Mouse (Mus musculus): Measurements from ENCODE around the gene Aip.
"Not testable (repeated sequence)": the region's sequence is repeated elsewhere in the genome, so short reads cannot be mapped to it uniquely, and the experiment has no call there.

Gene Aip

DNA sequence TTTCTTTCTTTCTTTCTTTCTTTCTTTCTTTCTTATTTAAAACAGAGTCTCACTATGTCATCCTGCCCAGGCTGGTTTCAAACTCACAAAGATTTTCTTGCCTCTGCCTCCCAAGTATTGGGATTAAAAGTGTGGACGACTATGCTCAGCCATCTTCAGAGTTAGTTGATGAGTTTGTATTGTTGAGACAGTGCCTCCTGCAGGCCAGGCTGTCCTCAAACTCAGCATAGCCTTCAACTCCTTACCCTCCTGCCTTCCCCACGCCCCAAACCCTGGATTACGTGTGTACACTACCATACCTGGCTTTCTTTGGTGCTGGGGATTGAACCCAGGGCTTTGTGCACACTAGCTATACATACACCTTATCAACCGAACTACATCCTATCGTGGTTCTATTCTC, 10.8 kb upstream of the Aip start:
- DNase-seq (ENCODE audit: low read depth in 1 of 2, low spot score in 2 of 2), result no peak

DNA sequence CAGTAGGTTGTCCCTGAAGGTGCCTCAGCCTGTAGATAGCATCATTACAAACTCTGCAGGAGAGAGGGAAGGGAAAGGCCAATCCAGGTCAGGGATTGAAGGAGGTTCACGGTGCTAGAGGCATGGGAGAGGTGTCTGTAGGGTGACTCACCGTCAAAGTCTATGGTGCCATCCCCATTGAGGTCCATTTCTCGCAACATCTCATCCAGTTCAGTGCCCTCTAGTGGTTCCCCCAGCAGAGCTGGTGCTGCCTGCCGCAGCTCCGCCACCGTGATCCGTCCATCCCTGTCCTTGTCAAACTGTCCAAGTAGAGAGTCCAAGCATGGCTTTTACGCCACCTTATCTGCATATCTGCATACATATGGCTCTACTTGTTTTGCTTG, 10.3 kb upstream of the Aip start:
- DNase-seq (ENCODE audit: low read depth in 1 of 2, low spot score in 2 of 2), result not testable (repeated sequence)

DNA sequence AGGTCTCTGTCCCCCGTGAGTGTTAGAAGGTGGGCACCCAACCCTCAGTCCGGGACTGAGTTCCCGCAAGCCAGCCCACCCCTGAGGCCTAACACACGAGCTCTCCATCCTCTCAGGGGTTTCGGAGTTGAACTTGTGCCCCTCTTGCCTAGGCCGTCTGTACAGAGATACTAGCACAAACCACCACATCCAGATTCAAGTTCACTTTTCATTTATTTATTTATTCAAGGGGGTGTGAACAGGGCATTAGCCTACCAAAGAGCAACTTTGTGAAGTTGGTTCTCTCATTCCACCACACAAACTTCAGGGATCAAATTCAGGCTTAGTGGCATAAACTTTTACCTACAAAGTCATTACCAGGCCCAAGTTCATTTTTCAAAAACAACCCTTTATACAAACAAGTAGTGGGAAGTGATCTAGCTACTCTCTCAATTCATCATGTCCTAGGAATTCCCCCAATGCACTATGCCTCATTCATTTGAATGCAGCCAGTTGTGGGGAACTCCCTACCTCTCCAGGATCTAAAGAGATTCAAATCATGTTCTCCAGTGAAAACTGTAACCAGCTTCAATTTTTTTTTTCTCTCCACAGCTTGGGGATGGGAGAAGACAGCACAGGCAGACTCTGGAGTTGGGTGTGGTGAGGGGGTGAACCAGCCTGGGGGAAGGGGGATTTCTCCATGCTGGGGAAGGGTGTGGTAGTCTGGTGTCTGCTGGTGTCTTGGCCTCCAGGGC, 9.7 kb upstream of the Aip start:
- DNase-seq (ENCODE audit: low read depth in 1 of 2, low spot score in 2 of 2), result not testable (repeated sequence)

- no peak for DNase-seq (ENCODE audit: low read depth in 1 of 2, low spot score in 2 of 2)
These were observed 8.7 kb upstream of the Aip start for GRCm38 (mm10) chr19:4134354-4134753.

DNA sequence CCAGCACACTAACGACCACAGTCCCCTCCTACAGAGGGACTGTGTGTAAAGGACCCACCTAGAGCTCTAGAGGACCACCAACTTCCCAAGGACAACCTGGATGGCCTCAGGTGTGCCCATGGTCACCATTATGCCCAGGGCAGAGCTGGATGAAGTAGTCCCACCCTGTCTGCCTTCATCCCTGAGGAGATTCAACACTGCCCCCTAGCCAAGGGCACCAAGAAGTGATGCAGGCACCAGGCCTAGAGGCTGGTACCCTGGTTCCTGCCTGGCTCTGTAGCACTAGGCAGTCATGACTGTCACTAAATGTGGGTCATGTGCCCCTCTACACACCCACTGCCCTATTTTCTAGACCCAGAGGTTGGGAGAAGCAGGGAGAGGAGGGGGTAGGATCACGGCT, 6.1 kb upstream of the Aip start:
- no peak for DNase-seq (ENCODE audit: low read depth in 1 of 2, low spot score in 2 of 2)

DNA sequence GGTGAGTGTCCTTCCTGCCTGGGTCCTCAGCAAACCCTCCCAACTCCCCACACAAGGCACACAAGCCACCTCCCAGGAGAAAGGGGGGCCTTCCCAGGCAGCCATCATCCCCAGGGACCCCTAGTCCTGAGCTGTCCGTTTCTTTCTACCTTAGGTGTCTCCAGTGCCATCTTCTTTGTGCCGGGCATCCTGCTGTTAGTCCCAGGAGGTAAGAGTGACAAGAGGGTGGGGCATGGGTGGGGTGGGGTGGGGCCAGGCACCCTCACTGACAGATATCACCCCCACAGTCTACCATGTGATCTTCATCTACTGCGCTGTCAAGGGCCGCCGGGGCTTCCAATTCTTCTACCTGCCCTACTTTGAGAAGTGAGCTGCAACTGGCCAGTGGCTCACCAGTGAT, 5.4 kb upstream of the Aip start:
- DNase-seq (ENCODE audit: low read depth in 1 of 2, low spot score in 2 of 2), result no peak

- DNase-seq (ENCODE audit: low read depth in 1 of 2, low spot score in 2 of 2), result no peak
These were observed 4.4 kb upstream of the Aip start for GRCm38 (mm10) chr19:4130106-4130505.

GRCm38 (mm10) chr19:4129462-4129861, 3.8 kb upstream of the Aip start:
- DNase-seq (ENCODE audit: low read depth in 1 of 2, low spot score in 2 of 2), result no peak

DNA sequence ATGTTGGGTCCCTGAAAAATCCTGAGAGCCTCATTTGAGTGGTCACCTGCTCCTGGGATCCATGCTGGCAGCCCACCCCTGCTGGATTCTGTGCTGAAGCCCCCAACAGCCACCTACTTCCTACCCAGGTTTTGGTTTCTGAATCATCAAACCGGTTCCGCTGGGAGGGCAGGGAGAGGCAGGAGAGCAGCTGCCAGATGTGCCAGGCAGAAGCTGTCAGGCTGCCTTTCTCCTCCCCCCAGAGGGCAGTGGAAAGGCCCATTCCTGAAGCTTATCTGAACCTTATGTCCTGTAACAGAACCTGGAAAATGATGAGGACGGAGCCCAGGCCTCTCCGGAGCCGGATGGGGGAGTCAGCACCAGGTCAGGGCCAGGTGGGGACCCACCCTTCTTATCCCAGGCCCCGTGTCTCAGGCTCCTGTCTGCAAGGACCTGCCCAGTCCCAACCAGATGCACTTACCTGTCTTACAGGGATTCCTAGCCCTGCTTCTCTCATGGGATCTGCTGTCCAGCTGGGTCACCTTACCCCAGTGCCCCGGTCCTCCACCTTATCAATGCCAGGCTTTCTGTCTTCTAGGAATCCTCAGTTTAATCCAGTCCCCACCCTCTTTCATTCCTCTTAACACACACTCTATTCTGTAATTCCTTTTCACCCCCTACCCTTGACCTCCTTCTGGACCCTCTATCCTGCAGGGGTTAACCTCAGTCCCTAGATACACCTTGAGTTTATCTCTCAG, 1.3 kb upstream of the Aip start:
- DNase-seq (ENCODE audit: low read depth in 1 of 2, low spot score in 2 of 2), result no peak

- not testable (repeated sequence) for DNase-seq (ENCODE audit: low read depth in 1 of 2, low spot score in 2 of 2)
These were observed 390 bp downstream of the Aip start for GRCm38 (mm10) chr19:4125268-4125667.

- DNase-seq (ENCODE audit: low read depth in 1 of 2, low spot score in 2 of 2), result no peak
These were observed 1.2 kb downstream of the Aip start for GRCm38 (mm10) chr19:4124432-4124831.

- DNase-seq (ENCODE audit: low read depth in 1 of 2, low spot score in 2 of 2), result no peak
These were observed 3.0 kb downstream of the Aip start for GRCm38 (mm10) chr19:4122411-4123370.

DNA sequence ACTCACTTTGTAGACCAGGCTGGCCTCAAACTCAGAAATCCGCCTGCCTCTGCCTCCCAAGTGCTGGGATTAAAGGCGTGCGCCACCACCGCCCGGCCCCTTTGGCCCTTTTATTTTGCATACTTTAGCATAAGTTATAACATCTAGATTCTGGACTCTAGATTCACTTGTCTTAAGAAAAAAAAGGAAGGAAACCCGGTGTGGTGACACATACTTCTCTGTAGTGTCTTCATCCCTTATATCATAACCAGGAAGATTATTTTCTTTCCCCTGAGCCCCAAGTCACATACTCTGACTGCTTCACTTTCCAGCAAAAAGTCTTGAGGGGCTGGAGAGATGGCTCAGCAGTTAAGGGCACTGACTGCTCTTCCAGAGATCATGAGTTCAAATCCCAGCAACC, 3.8 kb downstream of the Aip start:
- not testable (repeated sequence) for DNase-seq (ENCODE audit: low read depth in 1 of 2, low spot score in 2 of 2)

- peak; percentile 89 to 90 for DNase-seq (ENCODE audit: low read depth in 1 of 2, low spot score in 2 of 2)
These were observed 4.4 kb downstream of the Aip start for GRCm38 (mm10) chr19:4121097-4121805.

GRCm38 (mm10) chr19:4120496-4120895, 5.2 kb downstream of the Aip start:
- no peak for DNase-seq (ENCODE audit: low read depth in 1 of 2, low spot score in 2 of 2)

GRCm38 (mm10) chr19:4119716-4120487, 5.8 kb downstream of the Aip start:
- no peak for DNase-seq (ENCODE audit: low read depth in 1 of 2, low spot score in 2 of 2)

GRCm38 (mm10) chr19:4118350-4118749, 7.3 kb downstream of the Aip start:
- DNase-seq (ENCODE audit: low read depth in 1 of 2, low spot score in 2 of 2), result no peak

- DNase-seq (ENCODE audit: low read depth in 1 of 2, low spot score in 2 of 2), result no peak
These were observed 8.7 kb downstream of the Aip start for GRCm38 (mm10) chr19:4117006-4117405.

DNA sequence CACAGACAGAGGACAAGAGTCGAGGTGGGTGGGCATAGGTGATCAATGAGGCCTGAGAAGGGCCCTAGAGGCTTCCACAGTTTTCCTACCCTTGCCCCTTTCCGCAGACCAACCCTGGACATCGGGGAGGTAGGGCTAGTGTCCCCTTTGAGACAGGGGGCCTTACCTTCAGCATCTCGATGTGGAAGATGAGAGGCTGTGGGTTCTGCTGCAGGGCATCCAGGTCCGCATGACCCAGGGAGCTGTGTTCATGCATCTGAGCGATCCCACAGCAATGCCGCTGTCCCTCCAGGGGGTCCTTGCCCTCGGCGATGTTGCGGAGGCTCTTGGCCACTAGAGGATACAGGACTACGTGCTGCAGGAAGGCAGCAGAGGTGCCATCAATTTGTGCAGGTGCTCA, 9.8 kb downstream of the Aip start:
- DNase-seq (ENCODE audit: low read depth in 1 of 2, low spot score in 2 of 2), result no peak

DNA sequence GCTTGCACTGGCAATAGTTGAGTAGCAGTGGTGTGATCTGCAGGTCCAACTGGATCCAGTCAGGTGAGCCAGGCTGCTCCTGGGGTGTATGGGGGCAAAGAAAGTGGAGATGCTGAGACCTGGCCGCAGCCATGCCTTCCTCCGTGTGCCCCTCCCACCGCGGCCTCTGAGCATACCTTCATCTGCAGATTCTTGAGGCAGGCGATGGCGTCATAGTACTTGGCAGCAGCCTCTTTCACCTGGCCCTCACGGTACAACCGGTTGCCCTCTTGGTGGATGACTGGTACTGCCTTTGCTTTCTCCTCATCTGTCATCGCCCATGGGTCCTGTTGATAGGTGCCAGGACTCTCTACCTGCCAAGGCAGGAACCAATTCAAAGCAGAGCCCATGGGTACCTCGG, 10.5 kb downstream of the Aip start:
- DNase-seq (ENCODE audit: low read depth in 1 of 2, low spot score in 2 of 2), result no peak

Measured in monocyte, adult 2 months (primary cell).